Mouse (Mus musculus): ENCODE results near the gene Asprv1.

Gene Asprv1

DNA sequence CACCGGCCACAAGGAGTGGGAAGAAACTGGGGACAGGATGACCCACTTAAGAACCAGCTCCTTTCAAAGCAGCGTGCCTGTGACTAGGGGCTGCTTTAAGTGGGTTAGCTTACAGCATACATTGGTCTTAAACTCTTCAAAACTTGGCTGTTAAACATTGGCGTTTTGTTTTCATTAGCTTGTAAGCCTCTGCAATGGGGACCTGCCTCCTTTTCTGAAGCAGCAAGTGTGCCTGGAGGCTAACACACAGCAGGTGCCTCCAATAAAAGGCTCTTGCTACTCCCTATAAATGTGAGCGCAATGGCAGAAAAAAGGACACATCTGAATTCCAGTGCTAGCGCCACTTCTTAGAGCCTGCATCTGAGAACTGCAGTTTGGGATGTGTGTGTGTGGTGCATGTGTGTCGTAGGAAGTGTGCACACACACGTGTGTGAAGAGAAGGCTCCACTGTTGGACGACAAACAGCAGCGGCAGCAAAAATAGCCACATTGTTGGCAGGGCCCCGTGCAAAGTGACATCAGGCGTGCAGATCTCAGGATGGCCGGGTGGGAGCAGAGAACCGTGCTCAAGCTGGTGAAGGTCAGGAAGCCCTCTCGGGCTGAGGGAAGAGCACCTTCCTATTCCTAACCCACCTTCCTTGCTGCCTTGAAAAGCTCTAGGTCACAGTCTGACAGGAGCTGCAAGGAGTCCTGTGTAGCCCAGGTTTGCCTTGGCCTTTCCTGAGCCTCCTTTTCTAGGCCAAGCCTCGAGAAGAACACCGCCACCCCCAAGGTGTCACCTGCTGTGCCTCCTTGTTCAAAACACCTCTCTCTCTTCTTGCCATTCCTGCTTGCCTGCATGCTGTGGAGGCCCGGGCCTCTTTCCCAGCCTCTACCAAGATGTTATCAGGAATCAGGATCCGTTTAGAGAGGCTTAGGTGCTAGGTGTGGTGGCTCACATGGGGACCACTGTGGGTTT, 3.6 kb upstream of the Asprv1 start:
- no peak for DNase-seq

DNA sequence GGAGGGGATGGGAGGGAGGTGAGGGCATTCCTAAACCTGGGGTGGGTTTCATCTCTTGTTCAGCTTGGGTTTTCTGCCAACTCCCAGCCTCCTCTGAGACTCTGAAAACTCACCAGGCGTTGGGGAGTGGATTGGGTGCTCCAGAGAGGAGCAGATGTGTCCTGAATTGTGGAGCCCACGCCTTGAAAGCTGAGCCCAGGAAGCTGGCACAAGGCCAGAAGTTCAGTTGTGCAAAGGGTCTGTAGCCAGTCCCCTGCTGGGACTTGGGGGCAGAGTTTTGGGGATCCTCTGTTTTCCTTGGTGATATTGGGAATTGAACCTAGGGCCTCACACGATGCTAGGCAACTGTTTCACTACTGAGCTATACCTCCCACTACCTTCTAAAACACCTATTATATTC, 2.2 kb downstream of the Asprv1 start:
- DNase-seq = no peak

DNA sequence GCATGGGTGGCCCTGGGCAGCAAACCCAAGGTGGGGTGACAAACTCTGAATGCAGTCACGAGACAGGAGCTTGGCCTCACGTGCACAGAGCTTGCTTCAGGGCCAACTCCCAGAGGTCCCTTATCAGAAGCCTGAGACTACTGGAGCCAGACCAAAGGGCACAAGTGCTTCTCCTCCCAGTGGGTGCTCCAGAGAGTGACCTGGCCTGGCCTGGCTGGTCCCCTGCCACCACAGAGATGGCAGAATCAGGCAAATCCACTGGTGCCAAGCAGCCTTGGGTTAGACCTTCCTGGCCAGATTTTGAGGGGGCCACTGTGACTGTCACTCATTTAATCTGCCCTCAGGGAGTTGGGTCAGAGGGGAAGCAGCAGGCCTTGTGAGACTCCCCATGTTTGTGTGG, 8.5 kb downstream of the Asprv1 start:
- DNase-seq = peak; percentile 10 to 56

DNA sequence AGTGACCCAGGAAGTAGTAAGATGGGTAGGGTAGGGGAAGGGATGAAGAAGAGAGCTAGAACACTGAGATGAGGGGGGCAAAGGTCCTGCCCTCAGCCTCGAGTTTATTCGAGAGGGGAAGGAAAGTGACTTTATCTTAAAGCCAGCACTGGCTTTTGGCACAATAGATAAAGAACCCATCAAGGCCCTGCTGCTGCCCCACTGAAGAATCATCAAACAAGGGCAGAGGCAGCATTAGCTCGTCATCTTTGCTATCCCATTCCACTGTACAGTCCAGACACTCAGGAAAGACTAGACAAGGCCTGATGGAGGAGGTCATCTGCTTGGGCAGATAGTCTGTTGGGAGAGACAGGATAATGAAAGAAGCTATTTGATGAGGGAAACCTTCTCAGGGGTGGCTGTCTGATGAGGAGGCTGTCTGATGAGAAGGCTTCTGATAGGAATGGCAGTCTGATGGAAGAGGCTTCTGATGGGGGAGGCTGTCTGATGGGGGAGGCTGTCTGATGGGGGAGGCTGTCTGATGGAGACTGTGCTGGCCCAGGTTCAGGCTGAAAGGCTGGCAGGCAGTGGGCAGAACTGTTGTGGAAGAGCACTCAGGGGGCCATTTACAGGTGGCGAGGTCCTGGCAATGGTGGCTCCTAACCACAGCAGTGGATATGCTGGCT, 9.3 kb downstream of the Asprv1 start:
- DNase-seq = no peak

DNA sequence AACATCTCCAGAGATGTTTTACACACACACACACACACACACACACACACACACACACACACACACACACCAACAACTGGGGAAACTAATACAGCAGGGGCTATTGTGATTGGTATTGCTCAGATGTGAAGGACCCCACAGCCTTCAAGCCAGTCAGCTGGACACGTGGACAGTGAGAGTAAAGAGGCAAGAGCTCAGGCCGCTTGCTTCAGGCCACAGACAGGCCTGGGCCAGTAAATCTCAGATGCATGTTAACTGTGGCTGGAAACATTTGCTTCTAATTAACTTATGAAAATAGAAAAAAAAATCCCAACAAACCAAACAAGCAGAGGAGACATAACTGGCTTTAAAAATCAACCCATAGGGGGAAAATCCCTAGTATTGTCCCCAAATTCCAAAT, 9.9 kb downstream of the Asprv1 start:
- no peak for DNase-seq

DNA sequence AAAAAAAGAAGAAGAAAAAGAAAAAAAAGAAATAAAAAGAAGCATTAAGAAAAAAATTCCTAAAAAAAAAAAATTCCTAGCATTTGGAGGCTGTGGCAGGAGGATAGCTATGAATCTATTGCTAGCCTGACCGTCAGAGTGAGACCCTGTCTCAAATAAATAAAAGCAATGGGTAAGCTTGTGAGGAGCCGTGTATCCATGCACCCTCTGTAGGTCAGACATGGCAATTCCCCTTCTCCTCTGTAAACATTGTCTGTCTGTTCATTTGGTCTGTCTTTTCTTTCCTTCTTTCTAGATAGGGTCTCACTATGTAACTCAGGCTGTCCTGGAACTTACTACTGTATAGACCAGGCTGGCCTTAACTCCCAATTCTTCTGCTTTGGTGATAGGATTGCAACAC, 10.5 kb downstream of the Asprv1 start:
- DNase-seq = no peak

DNA sequence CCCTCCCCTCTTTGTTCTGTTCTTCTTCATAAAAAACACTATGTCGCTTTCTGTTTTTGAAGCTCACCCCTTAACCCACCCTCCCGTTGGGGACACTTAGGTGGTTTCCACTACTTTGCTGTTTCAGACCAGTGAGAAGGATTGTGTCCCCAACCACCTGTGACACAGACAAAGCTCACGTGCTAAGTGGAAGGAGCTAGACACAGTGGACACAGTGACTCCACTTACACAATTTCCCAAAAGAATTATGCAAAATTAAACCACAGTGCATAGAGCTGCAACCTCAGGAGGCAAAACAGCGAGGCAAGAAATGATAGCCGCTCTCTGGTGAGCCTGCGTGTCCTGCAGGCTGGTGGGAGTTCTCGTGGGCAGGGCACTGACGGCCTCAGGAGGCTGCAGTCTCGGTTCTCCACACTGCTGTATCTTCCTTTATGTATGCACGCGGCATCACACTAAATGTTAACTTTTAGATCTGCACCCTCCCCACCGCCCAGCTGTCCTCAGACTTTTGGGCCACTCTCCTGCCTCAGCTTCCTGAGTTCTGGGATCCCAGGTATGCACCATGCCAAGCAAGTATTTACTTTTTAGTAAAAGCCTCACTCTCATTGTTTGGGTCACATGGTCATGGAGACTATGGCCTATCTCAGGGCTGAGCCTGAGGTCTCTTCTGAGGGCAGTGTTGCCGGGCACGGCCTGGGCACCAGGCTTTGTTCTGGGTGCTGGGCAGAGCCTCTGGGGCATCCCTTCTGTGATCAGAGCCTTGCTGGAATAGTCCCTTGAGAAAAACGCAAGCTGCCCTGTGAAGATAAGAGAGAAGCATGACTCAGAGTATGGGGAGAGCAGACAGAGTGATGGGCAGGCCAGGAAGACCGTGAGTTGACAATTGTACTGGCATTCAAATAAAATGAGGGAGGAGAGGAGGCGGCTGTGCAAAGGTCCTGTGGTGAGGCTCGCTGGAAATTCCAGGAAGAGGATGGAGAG, 11.5 kb downstream of the Asprv1 start:
- no peak for DNase-seq

DNA sequence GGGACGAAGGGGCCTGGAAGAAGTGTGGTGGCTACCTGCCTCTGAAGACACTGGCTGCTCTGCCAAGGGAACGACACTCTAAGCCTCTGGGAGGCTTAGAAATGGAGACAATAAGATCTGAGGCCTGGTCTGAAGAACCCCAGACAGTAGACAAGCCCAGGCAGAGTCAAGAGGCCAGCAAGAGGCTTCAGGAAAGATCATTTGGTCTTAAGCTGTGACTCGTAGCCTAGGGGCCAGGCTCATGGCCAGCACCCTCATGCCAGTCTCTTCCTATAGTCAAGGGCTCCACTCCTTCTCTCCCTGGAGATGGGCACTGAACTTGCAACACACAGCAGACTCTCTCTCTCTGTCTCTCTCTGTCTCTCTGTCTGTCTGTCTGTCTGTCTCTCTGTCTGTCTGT, 12.2 kb downstream of the Asprv1 start:
- DNase-seq = no peak

DNA sequence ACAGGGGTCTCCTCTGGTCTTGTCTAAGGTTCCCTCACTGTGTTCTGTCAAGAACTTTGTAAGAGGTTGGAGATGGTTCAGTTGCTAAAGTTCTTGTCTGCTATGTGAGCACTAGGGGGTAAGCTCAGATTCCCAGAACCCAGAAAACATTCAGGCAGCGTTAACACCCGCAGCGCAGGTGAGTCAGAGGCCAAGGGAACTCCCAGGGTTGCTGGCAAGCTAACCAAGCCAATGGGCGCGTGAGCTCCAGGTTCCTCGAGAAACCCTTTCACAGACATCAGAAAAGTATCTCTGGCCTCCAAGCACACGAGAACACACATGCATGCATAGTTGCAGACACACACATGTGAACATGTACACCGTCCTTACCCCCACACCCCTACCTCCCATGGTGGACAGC, 12.8 kb downstream of the Asprv1 start:
- DNase-seq = no peak

DNA sequence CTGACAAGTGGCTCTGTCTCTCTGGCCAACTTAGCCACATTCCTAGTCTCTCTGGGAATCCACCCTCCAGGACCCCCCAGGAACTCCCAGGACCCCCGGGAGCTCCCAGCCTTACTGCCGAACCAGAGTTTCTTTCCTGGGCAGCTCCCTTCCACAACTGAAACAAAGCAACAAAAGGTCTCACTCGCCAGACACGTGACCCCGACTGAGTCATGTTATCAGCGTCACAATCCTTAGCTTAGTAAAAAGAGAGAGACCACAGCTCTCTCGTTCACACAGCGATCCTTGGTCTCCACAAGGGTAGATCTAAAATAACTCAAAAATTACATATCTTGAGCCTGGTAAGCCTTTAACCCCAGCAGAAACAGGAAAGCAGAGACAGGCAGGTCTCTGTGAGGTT, 13.8 kb downstream of the Asprv1 start:
- DNase-seq = no peak

DNA sequence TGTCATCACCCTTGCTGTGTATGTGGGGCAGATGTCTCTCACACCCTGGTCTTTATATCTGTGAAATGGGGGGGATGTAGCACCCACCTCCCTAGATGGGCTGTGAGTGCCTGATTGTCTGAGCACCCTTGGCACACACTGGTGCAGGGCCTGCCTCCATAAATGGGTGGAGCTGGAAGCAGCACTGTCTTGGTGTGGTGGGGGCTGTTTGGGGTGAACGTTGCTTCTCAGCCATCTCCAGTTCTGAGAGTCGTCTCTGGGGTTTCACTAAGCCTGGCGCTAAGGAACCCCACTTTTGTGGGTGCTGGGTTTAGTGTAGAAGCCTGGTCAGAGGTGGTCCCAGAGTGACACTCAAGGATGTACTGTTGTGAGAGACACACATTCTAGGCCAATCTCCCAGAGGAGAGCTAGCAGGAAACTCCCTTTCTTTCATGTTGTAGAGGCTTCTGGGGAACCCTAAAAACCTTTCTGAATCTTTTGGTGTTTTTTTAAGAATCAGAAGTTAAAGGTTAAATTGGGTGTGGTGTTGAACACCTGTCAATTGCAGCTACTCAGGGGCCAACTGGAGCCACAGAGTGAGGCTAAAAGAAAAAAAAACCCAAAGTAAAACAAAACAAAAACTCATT, 16.9 kb downstream of the Asprv1 start:
- DNase-seq = no peak

DNA sequence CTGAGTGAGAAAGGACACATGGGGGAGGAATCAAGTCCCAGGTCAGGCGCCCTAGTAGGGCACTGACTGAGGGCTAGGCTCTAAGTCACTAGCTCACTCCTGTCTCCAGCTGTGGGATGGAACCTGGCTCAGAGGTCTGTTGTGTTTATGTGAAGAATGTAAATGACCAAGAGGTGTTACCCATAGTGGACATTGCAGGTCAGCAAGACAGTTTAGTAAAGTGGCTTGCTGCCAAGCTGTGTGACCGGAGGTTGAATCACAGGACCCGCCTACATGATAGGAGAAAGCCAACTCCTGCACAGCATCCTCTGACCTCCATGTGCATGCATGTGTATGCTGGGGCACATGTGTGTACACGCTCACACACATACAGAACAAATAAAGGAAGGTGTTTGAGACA, 17.6 kb downstream of the Asprv1 start:
- DNase-seq = no peak

DNA sequence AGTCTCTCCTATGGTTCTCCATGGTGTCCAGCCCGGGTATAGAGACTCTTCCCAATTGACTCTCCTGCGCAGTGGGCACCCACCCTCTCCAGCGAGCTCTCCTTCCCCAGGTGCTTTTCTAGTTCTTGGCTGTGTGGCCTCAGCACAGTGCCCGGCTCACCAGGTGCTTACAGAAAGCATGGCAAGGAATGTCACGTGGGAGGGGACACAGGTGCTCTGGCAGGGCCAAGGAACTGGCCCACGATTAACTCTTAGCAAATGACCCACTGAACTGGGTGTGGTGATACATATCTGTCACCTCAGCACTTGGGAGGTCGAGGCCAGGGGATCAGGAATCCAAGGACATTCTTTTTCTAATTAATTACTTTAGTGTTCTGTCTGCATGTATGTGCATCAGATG, 18.2 kb downstream of the Asprv1 start:
- DNase-seq = no peak

DNA sequence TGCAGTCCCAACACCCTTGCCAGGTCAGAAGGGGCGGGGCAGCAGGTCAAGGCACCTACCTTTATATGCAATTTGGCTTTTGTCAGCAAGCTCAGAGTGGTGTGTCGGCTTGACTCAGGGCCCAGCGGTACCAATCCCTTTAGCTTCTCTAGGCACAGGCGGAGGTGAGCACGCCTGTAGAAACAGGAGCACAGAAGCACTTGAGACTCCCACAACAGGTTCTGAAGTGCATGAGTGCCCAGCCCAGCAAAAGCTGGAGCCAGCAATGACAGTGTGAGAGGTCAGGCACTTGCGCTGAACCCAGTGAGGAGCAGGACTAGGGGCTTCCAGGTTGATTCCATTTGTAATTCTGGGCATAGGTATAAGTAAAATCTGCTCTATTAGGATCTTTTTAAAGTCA, 25.1 kb downstream of the Asprv1 start:
- DNase-seq = no peak

DNA sequence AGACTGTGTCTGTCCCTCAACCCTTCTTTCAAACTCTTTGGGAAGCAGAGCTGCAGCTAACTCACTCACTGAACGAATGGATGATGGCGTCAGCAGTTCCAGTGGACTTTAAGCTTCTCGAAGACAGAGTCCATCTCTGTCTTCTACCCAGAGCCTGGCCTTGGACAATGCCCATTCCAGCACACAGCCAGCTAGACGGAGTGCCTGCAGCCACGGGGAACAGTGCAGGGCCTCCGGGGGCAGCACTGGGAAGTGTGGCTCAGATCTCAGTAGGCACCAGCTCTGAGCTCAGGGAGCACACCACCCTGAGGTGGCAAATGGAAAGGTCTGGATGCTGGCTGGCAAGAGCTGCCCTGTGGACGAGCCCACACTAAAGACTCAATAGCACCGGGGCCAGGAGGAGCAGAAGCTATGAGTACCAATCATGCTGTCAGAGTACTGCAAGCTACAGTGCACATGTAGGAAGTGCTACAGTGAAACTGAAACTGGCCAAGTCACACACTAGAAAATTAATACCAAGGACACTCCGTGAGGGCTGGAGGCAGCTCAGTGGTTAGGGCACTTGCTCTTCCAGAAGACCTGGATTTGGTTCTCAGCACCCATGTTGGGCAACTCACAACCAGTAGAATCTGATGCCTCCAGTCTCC, 26.4 kb downstream of the Asprv1 start:
- DNase-seq = peak; percentile 50 to 77

DNA sequence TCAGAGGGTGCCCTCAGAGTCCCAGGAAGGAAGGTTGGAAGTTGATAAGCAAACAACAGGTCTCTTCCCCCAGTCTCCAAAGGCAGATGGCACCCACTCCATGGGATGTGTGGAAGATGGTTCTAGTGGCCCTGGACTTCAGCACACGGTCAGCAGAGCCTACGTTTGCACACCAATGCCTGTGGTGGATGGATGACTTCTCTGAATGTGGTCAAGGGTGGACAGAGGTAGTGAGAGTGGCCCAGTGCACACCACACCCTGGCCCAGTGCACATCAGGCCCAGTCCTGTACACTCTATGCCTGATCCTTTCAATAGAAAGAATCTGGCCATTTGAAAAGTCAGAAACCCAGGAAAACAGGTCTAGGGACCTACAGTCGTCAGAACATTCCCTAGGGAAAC, 30.5 kb downstream of the Asprv1 start:
- no peak for DNase-seq

DNA sequence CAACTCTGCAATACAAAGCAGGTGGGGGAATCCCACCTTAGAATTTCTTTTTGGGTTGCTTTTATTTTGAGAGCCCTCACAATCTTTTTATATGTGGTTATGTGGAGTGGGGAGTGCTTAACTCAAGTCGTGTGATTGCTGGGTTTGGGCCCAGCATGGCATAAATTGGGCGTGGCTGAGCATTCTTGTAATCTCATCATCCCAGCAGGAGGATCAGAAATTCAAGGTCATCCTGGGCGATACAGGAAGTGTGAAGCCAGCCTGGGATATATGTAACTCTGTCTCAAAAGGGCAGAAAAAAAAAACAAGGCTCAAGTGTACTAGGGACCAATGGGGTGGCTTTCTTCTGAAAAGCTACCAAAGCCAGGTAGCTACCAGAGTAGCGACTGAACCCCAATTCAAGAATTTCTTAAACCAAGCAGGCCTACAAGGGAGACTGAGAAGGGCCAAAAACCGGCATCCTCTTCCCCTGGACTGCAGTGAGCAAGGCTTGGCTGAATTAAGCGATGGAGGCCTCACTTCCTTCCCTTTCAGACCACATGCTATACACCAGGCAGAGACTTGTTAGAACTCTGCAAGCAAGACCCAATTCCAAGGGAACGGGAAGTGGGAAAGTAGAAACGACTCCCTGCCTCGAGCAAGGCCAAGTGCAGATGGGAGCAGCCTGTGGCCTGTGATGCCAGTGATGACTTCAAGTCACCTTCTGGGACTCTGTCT, 32.4 kb downstream of the Asprv1 start:
- no peak for DNase-seq

DNA sequence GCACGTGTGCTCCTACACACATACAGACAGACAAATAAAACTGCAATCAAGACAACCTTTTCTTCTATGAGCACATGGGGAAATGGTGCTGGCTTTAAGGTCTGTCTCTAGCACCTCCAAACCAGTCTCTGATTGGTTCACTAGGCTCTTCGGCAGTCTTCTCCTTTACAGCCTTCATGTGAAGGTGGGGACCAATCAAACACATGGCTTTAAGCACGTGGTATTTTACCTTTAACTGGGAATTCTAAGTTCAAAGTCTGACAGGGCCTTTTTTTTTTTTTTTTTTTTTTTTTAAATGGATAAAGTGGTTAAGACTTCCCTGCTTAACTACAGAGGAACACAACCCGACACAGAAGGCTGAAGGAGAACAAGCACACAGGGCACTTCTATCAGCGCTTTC, 37.1 kb downstream of the Asprv1 start:
- DNase-seq = no peak

DNA sequence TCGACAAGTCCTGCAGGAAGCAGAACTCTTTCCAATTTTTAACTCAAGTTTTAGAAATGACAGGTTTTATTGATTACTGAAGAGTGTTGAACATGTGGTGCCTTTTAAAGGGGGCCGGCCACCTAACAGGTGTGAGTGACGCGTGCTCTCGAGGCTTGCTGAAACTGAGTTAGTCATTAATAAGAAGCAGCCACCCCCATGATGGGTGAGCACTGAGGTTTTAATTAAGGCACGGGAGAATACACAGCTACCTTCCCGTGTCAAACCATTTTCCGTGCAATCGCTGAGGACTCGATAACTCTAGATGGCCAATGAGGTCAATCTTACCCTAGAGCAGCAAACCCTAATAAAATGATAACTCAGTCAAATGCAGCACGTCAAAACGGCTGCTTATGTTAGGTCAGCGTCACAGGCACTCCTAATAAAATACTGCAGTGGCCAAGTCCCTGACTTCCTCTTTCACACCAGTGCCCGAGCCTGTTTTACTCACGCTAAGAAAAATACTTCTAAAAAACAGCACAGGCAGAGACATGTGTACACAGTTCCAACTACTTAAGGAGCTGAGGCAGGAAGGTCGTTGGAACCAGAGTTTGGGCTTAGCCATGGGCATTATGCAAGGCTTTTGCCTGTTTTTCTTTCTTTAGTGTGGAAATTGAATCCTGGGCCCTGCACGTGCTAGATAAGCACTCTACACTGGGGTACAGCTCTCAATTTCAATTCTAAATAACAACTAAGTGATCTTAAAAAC, 37.8 kb downstream of the Asprv1 start:
- peak; percentile 31 to 63 for DNase-seq

DNA sequence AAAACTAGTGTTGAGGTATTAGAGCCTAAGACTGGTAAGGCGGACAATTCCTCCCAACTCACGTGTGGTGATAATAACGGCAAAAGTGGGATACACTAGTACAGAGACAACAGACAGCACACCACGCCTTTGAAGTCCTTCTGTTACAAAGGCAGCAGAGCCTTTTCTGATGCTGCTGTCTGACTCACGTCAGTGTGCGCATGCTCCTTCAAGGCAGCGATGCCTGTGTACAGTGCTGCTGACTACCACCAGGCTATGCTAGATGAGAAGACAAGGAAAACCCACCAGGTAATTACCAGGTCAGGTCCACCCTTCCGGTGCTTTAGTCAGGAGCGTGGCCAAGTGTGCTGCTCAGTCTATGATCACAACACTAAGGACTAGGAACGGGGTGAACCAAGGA, 39.1 kb downstream of the Asprv1 start:
- no peak for DNase-seq
